Mouse (Mus musculus): ENCODE measurements around the gene Nucb2.

Gene Nucb2

GRCm38 (mm10) chr7:116524577-116524976, 20.4 kb downstream of the Nucb2 start:
- no peak for DNase-seq

- no peak for DNase-seq
Measured at GRCm38 (mm10) chr7:116529793-116530192, 25.6 kb downstream of the Nucb2 start.

- no peak for DNase-seq
Measured at GRCm38 (mm10) chr7:116530470-116530869, 26.3 kb downstream of the Nucb2 start.

GRCm38 (mm10) chr7:116531311-116531710, 27.1 kb downstream of the Nucb2 start:
- DNase-seq, result peak; percentile 23

- DNase-seq, result no peak
Measured at GRCm38 (mm10) chr7:116556834-116557233, 52.7 kb downstream of the Nucb2 start.

GRCm38 (mm10) chr7:116574551-116574950, 70.4 kb downstream of the Nucb2 start:
- no peak for DNase-seq
